Mouse (Mus musculus): ENCODE results near the gene Crybb1. TPM values are rescaled to one million over a fixed set of nuclear protein-coding genes. Genes with fewer than 3 reads are reported as not detected.

Gene Crybb1
- polyA plus RNA-seq, 1 experiment from 2014 or later: 4.5 TPM

- ATAC-seq (ENCODE audit: borderline replicate concordance, extremely low read depth, low FRiP score, low TSS enrichment): no peak
- no peak overlapping the region for H3K4me2 ChIP-seq
- H3K36me3 ChIP-seq: no peaks in the 10 kb centered on the region
- H3K4me1 ChIP-seq: no peaks in the 10 kb centered on the region
- no peak overlapping the region for H3K4me3 ChIP-seq
- H3K27ac ChIP-seq: no peak overlapping the region
- no peaks in the 10 kb centered on the region for H3K9me3 ChIP-seq
- H3K9ac ChIP-seq: no peak overlapping the region
- H3K27me3 ChIP-seq: 0 out of 2 replicates have a peak, but pooled peaks cover 8% of the 10 kb centered on the region
- 55% methylated on average over 3 of the region's 3 CpGs for WGBS
Measured at GRCm38 (mm10) chr5:112238781-112239482, 16.7 kb upstream of the Crybb1 start.

DNA sequence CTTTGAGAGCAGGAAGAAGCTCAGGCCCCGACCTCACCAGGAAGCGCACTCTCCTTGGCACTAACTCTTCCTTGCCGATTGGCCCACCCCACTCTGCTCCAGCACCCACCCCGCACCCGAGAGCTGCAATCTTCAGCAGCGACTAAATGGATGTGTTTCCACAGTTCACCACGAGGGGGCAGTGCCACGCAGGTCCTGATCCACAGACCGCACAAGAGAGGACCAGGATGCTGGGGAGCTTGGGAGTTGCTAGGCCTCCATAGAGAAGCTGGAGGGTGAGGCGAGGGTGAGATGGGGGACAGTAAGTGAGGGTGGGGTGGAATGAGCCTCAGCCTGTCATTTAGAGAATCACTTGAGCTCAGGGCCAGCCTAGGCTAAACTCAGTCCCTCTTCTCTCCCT is 14.9 kb upstream of the Crybb1 start:
- Histone ChIP-seq H3K4me3 (no peak overlapping the region), H3K36me3 (no peaks in the 10 kb centered on the region), H3K4me1 (no peaks in the 10 kb centered on the region), H3K27ac (no peak overlapping the region), H3K9ac (no peak overlapping the region), H3K4me2 (peak overlapping the region; percentile 28), H3K9me3 (no peaks in the 10 kb centered on the region), H3K27me3 (0 out of 2 replicates have a peak, but pooled peaks cover 8% of the 10 kb centered on the region)
- 2% methylated on average over 10 of the region's 10 CpGs for WGBS
- peak; percentile 71 for ATAC-seq (ENCODE audit: borderline replicate concordance, extremely low read depth, low FRiP score, low TSS enrichment)

DNA sequence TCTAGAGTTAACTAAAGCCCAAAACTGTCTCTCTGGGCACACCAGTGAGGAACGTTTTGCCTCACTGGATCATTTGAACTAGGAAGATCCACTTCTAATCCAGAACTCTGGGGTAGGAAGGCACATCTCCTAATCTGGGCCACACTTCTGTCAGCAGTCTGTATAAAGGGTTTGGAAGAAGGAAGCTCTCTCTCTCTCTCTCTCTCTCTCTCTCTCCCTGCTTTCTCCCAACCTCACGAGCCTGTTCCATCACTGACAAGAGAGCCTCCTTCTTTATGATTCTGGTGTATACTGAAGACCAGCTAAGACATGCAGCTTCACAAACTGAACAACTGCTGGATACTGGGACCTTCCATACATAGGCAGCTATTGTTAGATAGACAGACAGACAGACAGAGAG is 13.8 kb upstream of the Crybb1 start:
- H3K36me3 ChIP-seq: no peaks in the 10 kb centered on the region
- H3K4me3 ChIP-seq: no peak overlapping the region
- H3K27me3 ChIP-seq: peaks cover 3% of the 10 kb centered on the region; the same call in 1 of the 2 replicates
- no peak overlapping the region for H3K27ac ChIP-seq
- H3K9me3 ChIP-seq: no peaks in the 10 kb centered on the region
- 64% methylated on average over 2 of the region's 2 CpGs for WGBS
- no peaks in the 10 kb centered on the region for H3K4me1 ChIP-seq
- no peak for ATAC-seq (ENCODE audit: borderline replicate concordance, extremely low read depth, low FRiP score, low TSS enrichment)
- no peak overlapping the region for H3K9ac ChIP-seq
- no peak overlapping the region for H3K4me2 ChIP-seq

DNA sequence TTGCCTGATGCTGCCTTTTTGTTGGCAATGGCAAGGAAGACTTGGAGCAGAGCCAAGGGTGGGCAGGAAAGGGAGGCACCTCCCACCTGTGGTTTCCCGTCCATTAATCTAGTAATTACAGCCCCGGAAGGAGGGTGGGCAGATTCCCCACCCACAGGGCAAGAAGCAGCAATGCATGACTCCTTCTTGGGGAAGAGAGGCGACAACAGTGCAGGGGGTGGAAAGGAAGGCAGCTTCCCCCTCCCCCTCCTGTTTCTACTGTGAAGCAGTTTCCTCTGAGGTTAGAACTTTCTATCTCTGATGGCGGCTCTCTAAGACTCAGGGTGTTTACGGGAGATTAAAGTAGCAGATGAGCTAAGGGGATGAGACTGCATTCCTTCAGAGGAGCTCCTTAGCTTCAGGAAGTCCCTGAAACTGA is 13.2 kb upstream of the Crybb1 start:
- Histone ChIP-seq H3K4me1 (no peaks in the 10 kb centered on the region), H3K4me2 (no peak overlapping the region), H3K27me3 (peaks cover 3% of the 10 kb centered on the region; the same call in 1 of the 2 replicates), H3K27ac (no peak overlapping the region), H3K9me3 (no peaks in the 10 kb centered on the region), H3K36me3 (no peaks in the 10 kb centered on the region), H3K9ac (no peak overlapping the region), H3K4me3 (no peak overlapping the region)
- 44% methylated on average over 5 of the region's 5 CpGs for WGBS
- no peak for ATAC-seq (ENCODE audit: borderline replicate concordance, extremely low read depth, low FRiP score, low TSS enrichment)

- no peak overlapping the region for H3K27ac ChIP-seq
Measured at GRCm38 (mm10) chr5:112243041-112243440, 12.6 kb upstream of the Crybb1 start.

DNA sequence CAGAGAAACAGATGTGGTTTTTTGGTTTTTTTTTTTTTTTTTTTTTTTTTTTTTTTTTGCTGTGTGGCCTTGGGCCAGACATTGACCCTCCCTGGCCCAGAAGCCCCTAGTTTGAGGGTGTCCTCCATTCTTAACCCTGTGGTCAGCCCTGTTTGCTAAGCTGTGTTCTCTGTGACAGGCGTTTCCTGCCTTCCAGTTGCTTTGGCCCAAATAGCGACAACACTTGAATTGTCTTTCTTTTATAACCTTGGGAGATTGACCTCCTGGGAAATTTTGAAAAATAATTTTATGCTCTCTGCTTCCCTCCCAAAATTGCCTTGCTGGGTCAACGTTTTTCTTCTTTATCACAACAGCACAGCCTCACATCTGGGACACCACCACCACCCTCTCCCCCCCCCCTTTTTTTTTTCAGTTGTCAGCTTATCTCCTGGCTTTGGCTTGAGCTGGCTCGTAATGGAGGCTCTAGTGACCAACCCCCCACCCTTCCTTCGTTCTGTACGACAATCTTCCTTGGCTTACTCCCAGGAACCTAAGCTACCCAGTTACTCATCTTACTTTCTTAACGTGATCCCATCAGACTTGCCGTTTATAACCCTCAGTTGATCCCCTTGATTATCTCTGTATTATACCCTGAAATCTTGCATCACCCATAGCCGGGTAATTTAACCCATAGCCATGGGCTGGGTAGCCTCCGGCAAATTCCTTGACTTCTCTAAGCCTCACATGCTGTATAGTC is 11.9 kb upstream of the Crybb1 start:
- Histone ChIP-seq H3K9me3 (no peaks in the 10 kb centered on the region), H3K27me3 (no peaks in the 10 kb centered on the region; the same call in 1 of the 2 replicates), H3K4me3 (no peak overlapping the region), H3K4me1 (no peaks in the 10 kb centered on the region), H3K9ac (no peak overlapping the region), H3K4me2 (no peak overlapping the region), H3K27ac (no peak overlapping the region), H3K36me3 (no peaks in the 10 kb centered on the region)
- 48% methylated on average over 10 of the region's 10 CpGs for WGBS
- no peak for ATAC-seq (ENCODE audit: borderline replicate concordance, extremely low read depth, low FRiP score, low TSS enrichment)

More at GRCm38 (mm10) chr5:112243041-112243440, 12.6 kb upstream of the Crybb1 start:
- no peaks in the 10 kb centered on the region for H3K4me1 ChIP-seq
- no peaks in the 10 kb centered on the region for H3K36me3 ChIP-seq
- no peaks in the 10 kb centered on the region for H3K9me3 ChIP-seq
- no peak overlapping the region for H3K4me3 ChIP-seq
- ATAC-seq (ENCODE audit: borderline replicate concordance, extremely low read depth, low FRiP score, low TSS enrichment): no peak
- H3K27me3 ChIP-seq: no peaks in the 10 kb centered on the region; the same call in 1 of the 2 replicates
- WGBS: 44% methylated on average over 5 of the region's 5 CpGs
- H3K9ac ChIP-seq: no peak overlapping the region
- no peak overlapping the region for H3K4me2 ChIP-seq

- Histone ChIP-seq H3K4me3 (no peak overlapping the region), H3K9ac (no peak overlapping the region), H3K4me2 (no peak overlapping the region), H3K9me3 (no peaks in the 10 kb centered on the region), H3K27me3 (peaks cover 3% of the 10 kb centered on the region; the same call in 1 of the 2 replicates), H3K4me1 (no peaks in the 10 kb centered on the region), H3K27ac (no peak overlapping the region), H3K36me3 (no peaks in the 10 kb centered on the region)
- WGBS: 46% methylated on average over 1 of the region's 1 CpGs
- ATAC-seq (ENCODE audit: borderline replicate concordance, extremely low read depth, low FRiP score, low TSS enrichment): no peak
Measured at GRCm38 (mm10) chr5:112244275-112244562, 11.4 kb upstream of the Crybb1 start.

GRCm38 (mm10) chr5:112244890-112245615 is 10.6 kb upstream of the Crybb1 start:
- no peak for ATAC-seq (ENCODE audit: borderline replicate concordance, extremely low read depth, low FRiP score, low TSS enrichment)
- 32% methylated on average over 8 of the region's 8 CpGs for WGBS

DNA sequence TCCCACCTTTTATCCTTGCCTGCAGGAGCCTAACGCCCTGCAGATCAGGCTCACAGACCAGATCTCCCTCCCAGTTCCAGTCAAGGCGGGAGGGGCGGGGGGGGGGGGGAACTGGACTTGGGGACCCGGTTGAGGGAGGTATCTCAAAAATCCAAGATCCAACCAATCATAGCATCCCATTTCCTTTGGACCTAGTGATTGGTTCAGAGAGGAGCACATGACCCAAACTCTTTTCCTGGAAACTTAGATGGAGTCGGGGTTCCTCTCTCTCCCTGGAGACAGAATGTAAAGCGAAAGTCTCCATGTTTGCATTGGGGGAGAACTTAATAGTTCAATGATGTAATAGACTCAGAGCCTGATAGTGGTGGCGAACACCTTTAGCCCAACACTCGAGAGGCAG is 8.2 kb upstream of the Crybb1 start:
- ATAC-seq (ENCODE audit: borderline replicate concordance, extremely low read depth, low FRiP score, low TSS enrichment): no peak
- no peaks in the 10 kb centered on the region for H3K4me1 ChIP-seq
- no peak overlapping the region for H3K4me3 ChIP-seq
- H3K36me3 ChIP-seq: no peaks in the 10 kb centered on the region
- H3K27me3 ChIP-seq: peaks cover 6% of the 10 kb centered on the region; the same call in 1 of the 2 replicates
- H3K4me2 ChIP-seq: no peak overlapping the region
- no peak overlapping the region for H3K27ac ChIP-seq
- H3K9me3 ChIP-seq: no peaks in the 10 kb centered on the region
- 34% methylated on average over 8 of the region's 8 CpGs for WGBS
- H3K9ac ChIP-seq: no peak overlapping the region

More at GRCm38 (mm10) chr5:112244890-112245615, 10.6 kb upstream of the Crybb1 start:
- Histone ChIP-seq H3K4me1 (no peaks in the 10 kb centered on the region), H3K9me3 (no peaks in the 10 kb centered on the region), H3K4me3 (no peak overlapping the region), H3K36me3 (no peaks in the 10 kb centered on the region), H3K27me3 (peaks cover 3% of the 10 kb centered on the region; the same call in 1 of the 2 replicates), H3K9ac (no peak overlapping the region), H3K27ac (no peak overlapping the region), H3K4me2 (no peak overlapping the region)

DNA sequence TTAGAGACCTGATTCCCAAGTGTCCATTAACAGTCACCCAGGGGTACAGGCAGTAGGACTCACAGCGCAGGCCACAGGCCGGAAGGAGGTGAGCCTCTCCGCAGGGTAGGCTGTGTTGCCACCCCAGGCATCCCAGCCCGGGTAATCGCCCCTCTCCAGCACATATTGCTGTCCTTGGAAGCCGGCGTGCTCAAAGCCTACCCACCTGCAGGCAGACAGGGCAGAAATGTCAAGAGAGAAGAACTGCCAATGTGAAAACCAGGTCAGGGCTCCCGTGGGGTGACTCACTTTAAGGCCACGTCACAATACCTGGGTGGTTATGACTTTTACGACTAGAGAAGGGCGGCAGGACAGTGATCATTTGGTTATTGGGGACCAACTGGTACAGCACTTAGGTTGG is 6.5 kb upstream of the Crybb1 start:
- H3K27me3 ChIP-seq: peaks cover 6% of the 10 kb centered on the region; the same call in 1 of the 2 replicates
- H3K9ac ChIP-seq: no peak overlapping the region
- H3K4me3 ChIP-seq: no peak overlapping the region
- no peaks in the 10 kb centered on the region for H3K9me3 ChIP-seq
- ATAC-seq (ENCODE audit: borderline replicate concordance, extremely low read depth, low FRiP score, low TSS enrichment): no peak
- 88% methylated on average over 11 of the region's 11 CpGs for WGBS
- no peak overlapping the region for H3K4me2 ChIP-seq
- H3K4me1 ChIP-seq: peaks cover 4% of the 10 kb centered on the region
- H3K27ac ChIP-seq: no peak overlapping the region
- H3K36me3 ChIP-seq: no peaks in the 10 kb centered on the region

DNA sequence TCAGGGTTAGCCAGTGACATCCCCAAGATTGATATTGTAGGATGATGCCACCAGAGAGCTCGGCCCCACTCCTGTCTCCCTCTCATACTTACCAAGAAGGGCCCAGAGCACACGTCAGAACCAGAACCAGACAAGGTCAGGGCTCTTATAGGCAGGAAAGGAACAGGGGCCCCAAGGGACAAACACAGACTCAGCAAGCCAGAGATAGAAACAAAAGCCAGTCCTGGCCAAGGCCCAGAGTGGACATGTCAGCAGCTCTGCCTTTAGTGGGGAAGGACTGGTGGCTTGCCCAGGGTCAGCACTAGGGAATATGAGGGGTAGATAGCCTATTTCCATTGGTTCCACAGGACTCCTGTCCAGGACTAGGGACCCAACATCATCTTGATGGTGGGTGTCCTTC is 3.2 kb upstream of the Crybb1 start, which contains the start of gene Cryba4:
TSS of gene Cryba4 (minus strand) at position 119 of the 400 bp plus-strand sequence.
- peaks cover 21% of the 10 kb centered on the region for H3K4me1 ChIP-seq
- H3K4me2 ChIP-seq: no peak within 1 kb of the TSS
- no peaks in the 10 kb centered on the region for H3K36me3 ChIP-seq
- no peak within 1 kb of the TSS for H3K27ac ChIP-seq
- H3K9me3 ChIP-seq: no peaks in the 10 kb centered on the region
- no peak within 1 kb of the TSS for H3K9ac ChIP-seq
- no peak for ATAC-seq (ENCODE audit: borderline replicate concordance, extremely low read depth, low FRiP score, low TSS enrichment)
- H3K27me3 ChIP-seq: 0 out of 2 replicates have a peak, but pooled peaks cover 6% of the 10 kb centered on the region
- WGBS: 47% methylated on average over 2 of the region's 2 CpGs
- no peak within 1 kb of the TSS for H3K4me3 ChIP-seq

Data from lung, embryonic 15.5 days (tissue).